ENCODE assay signal across 21 mouse cellular contexts in genomic region chr3:137846552-137846951, GRCm38 (mm10). TPM values are rescaled to one million over a fixed set of nuclear protein-coding genes. Genes with fewer than 3 reads are reported as not detected.
A peak's percentile ranks its signal among the peaks of the same experiment; 100 is the strongest.
DNase-seq lines count a peak whose midpoint lies in the region; ATAC-seq and TF ChIP-seq lines count a peak whose summit lies in the region.
"Had no signal": no experiment of that assay in that cellular context is flagged by ENCODE, and none has a peak within 500 bp of the region (broad histone marks: within the 10 kb centered on the region; RNA-seq: fewer than 3 reads in every experiment).

No protein-coding gene starts in this region.

- TF ChIP-seq CTCF in ES-Bruce4 (IDR thresholded peaks at IDR 0.05; ENCODE audit: low read depth, low read length): no peak
- TF ChIP-seq CTCF in left cerebral cortex, adult 2 months (IDR thresholded peaks at IDR 0.05): no peak

- 10% methylated on average over 5 of the region's 5 CpGs for WGBS in macrophage (ENCODE audit: missing documents)

- no peak for TF ChIP-seq POLR2A in ES-Bruce4 (IDR thresholded peaks at IDR 0.05; ENCODE audit: insufficient read depth, low read length)

- H3K27ac ChIP-seq in ES-Bruce4 (ENCODE audit: insufficient read depth, low read length) (peak overlapping the region; percentile 57), macrophage (peak overlapping the region; percentile 52)
- H3K27ac ChIP-seq in left cerebral cortex, adult 2 months: no peak overlapping the region
- H3K27ac ChIP-seq: embryonic facial prominence, embryonic 15.5 days; forebrain, embryonic 10.5 days; gastrocnemius, adult 2 months; heart, adult 2 months; hindbrain, embryonic 15.5 days had no signal

- ATAC-seq in common myeloid progenitor, adult 5-6 weeks (replicated peaks; ENCODE audit: low read depth, poor library complexity, severe bottlenecking): peak; percentile 64
- ATAC-seq in neutrophil, adult 5-6 weeks (ENCODE audit: extremely low read depth, insufficient number of reproducible peaks, low FRiP score, poor library complexity, severe bottlenecking): 0 out of 2 replicates have a peak, but pooled peaks have one; percentile 55
- ATAC-seq: forebrain, embryonic 14.5 days; inflammation-experienced regulatory T-cells, adult 6 months had no signal

- no peaks in the 10 kb centered on the region for H3K27me3 ChIP-seq in ES-Bruce4 (ENCODE audit: control insufficient read depth, insufficient read depth, low read length, poor library complexity, severe bottlenecking)
- H3K27me3 ChIP-seq: embryonic facial prominence, embryonic 15.5 days; hindbrain, embryonic 15.5 days had no signal

- no peak for TF ChIP-seq EP300 in ES-Bruce4 (IDR thresholded peaks at IDR 0.05; ENCODE audit: insufficient read depth, low read depth, low read length)

- H3K4me3 ChIP-seq in ES-Bruce4 (ENCODE audit: low read depth, low read length) (no peak overlapping the region), macrophage (ENCODE audit: inconsistent target) (no peak overlapping the region)
- H3K4me3 ChIP-seq in left cerebral cortex, adult 2 months: no peak overlapping the region
- H3K4me3 ChIP-seq: embryonic facial prominence, embryonic 15.5 days; erythroblast, embryonic 14.5 days; forebrain, embryonic 10.5 days; gastrocnemius, adult 2 months; heart, adult 2 months; hindbrain, embryonic 15.5 days had no signal

- DNase-seq in layer of hippocampus, postnatal 10 days (ENCODE audit: low spot score in 2 of 2): no peak
- no peak for DNase-seq in kidney, postnatal 25 days
- no peak for DNase-seq in urinary bladder, adult 18-20 months (ENCODE audit: low spot score in 2 of 2)
- DNase-seq in left cerebral cortex, adult 2 months (ENCODE audit: extremely low spot score in 1 of 2, low spot score in 2 of 2): no peak
- DNase-seq: adrenal gland, adult 2 months; adrenal gland, postnatal 25 days; cerebellum, adult 2 months; cerebellum, postnatal 10 days; embryo, embryonic 11 days; gastrocnemius, adult 2 months; heart, adult 2 months had no signal

- no peak overlapping the region for H3K9ac ChIP-seq in ES-Bruce4 (ENCODE audit: low read depth, poor library complexity, severe bottlenecking)
- H3K9ac ChIP-seq: embryonic facial prominence, embryonic 15.5 days; hindbrain, embryonic 15.5 days had no signal

- peaks cover 3% of the 10 kb centered on the region for H3K9me3 ChIP-seq in ES-Bruce4 (replicated peaks; ENCODE audit: control insufficient read depth, insufficient read depth, low read length, poor library complexity, severe bottlenecking)
- H3K9me3 ChIP-seq: embryonic facial prominence, embryonic 15.5 days; forebrain, embryonic 10.5 days; hindbrain, embryonic 15.5 days had no signal

- H3K36me3 ChIP-seq in ES-Bruce4 (ENCODE audit: control insufficient read depth, insufficient read depth, low read length, poor library complexity, severe bottlenecking) (no peaks in the 10 kb centered on the region), macrophage (ENCODE audit: inconsistent target) (no peaks in the 10 kb centered on the region)
- H3K36me3 ChIP-seq: embryonic facial prominence, embryonic 15.5 days; forebrain, embryonic 10.5 days; hindbrain, embryonic 15.5 days had no signal

- intact Hi-C loops in left cerebral cortex, adult 2 months (cut with DNase I): no loop called here

- H3K4me1 ChIP-seq in ES-Bruce4 (ENCODE audit: control insufficient read depth, insufficient read depth, low read length): peaks cover 3% of the 10 kb centered on the region
- H3K4me1 ChIP-seq: embryonic facial prominence, embryonic 15.5 days; forebrain, embryonic 10.5 days; hindbrain, embryonic 15.5 days had no signal

- no peaks in the 10 kb centered on the region for H3K79me2 ChIP-seq in macrophage (ENCODE audit: inconsistent target)

RNA-seq across cellular contexts. Expression of gene H2afz, which starts 17.7 kb away (rescaled TPM):
- polyA plus RNA-seq in ES-Bruce4 (2011; ENCODE audit: insufficient read depth, insufficient read length, low read depth, missing spikeins) (629 and 682 TPM in 2 replicates), macrophage (2018) (124 to 262 TPM (median 236 TPM) in 3 replicates)
- 741 and 1,055 TPM in 2 replicates for total RNA-seq in common myeloid progenitor, adult 5-6 weeks (2017)
- 10 to 100 TPM; 20.2 to 78.1 (median 45.3) TPM for total RNA-seq in macrophage (2018; cell fraction: chromatin; rRNA removed)
- 100 to 1,000 TPM; 120 to 200 (median 162) TPM for total RNA-seq in macrophage (2018; cell fraction: cytosol; rRNA removed)
- 100 to 1,000 TPM in 6 of 26 experiments, 10 to 100 TPM in 20; 39.3 to 168 (median 74.9) TPM for total RNA-seq in macrophage (2018; cell fraction: nucleus; rRNA removed)
- 202 and 241 TPM in 2 replicates for total RNA-seq in neutrophil, adult 5-6 weeks (2017)
- 100 to 1,000 TPM; 193 to 223 TPM for total RNA-seq in layer of hippocampus, postnatal 10 days (2021)
- 100 to 1,000 TPM; 168 to 196 TPM for total RNA-seq in left cerebral cortex, adult 2 months (2021)

RNA-seq across cellular contexts. Expression of gene Dnajb14, which starts 20.9 kb away (rescaled TPM):
- 9.3 and 10.5 TPM in 2 replicates for polyA plus RNA-seq in ES-Bruce4 (2011; ENCODE audit: insufficient read depth, insufficient read length, low read depth, missing spikeins)
- total RNA-seq in common myeloid progenitor, adult 5-6 weeks (2017): 7.4 and 8.5 TPM in 2 replicates
- 100 to 1,000 TPM in 4 of 26 experiments, 10 to 100 TPM in 22; 18.1 to 133 (median 45.6) TPM for total RNA-seq in macrophage (2018; cell fraction: chromatin; rRNA removed)
- 10 to 100 TPM in 25 of 26 experiments, 1 to 10 TPM in 1; 10.0 to 52.7 (median 19.8) TPM for total RNA-seq in macrophage (2018; cell fraction: cytosol; rRNA removed)
- 100 to 1,000 TPM in 2 of 26 experiments, 10 to 100 TPM in 24; 15.0 to 122 (median 33.7) TPM for total RNA-seq in macrophage (2018; cell fraction: nucleus; rRNA removed)
- 20.4 to 33.0 TPM (median 25.9 TPM) in 3 replicates for polyA plus RNA-seq in macrophage (2018)
- total RNA-seq in neutrophil, adult 5-6 weeks (2017): 12.8 and 13.4 TPM in 2 replicates
- total RNA-seq in layer of hippocampus, postnatal 10 days (2021): 10 to 100 TPM; 40.1 to 44.9 TPM
- 10 to 100 TPM; 44.5 to 47.6 TPM for total RNA-seq in left cerebral cortex, adult 2 months (2021)
